Mouse (Mus musculus): ENCODE measurements around the gene Samd4b.

GRCm38 (mm10) chr7:28527922-28528719 lies 69.8 kb downstream of the Samd4b start:
- TF ChIP-seq CTCF (IDR thresholded peaks at IDR 0.05; ENCODE audit: borderline replicate concordance, extremely low read depth, insufficient read depth, insufficient read length) = peak; percentile 78
- TF ChIP-seq POLR2A (IDR thresholded peaks at IDR 0.05; ENCODE audit: borderline replicate concordance, extremely low read depth, insufficient read depth, insufficient read length, poor library complexity, severe bottlenecking) = no peak

All from brain, embryonic 14.5 days (tissue).